Mouse (Mus musculus) skeletal muscle tissue, adult 2 months (tissue): ENCODE results near the gene Mrps15.
"Not testable (repeated sequence)": the region's sequence is repeated elsewhere in the genome, so short reads cannot be mapped to it uniquely, and the experiment has no call there.

Experiments
- DNase-seq: peaks from one replicate; pipeline ENCODE4 v3.0.0-alpha.2; 2012; ENCODE audit warnings: low read depth, low spot score

Gene Mrps15

DNA sequence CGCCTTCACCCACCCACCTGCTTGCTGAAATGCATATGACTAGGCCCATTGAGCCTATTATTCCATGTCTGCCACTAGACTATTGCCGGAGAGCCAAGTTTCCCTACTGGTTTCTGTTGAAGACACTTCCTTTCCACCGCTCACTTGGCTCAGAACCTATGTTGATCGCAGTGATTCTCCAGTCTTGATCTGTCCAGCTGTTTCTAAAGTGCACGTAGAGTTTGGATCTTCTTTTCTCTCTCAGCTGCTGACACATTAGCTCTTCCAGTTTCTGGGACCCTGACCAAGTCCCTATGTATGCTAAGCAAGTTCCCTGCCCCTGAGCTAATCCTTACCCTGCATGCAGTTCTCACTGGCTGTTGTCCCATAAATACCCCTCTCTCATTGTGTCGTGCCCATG is 31.1 kb downstream of the Mrps15 start:
- no peak for DNase-seq

DNA sequence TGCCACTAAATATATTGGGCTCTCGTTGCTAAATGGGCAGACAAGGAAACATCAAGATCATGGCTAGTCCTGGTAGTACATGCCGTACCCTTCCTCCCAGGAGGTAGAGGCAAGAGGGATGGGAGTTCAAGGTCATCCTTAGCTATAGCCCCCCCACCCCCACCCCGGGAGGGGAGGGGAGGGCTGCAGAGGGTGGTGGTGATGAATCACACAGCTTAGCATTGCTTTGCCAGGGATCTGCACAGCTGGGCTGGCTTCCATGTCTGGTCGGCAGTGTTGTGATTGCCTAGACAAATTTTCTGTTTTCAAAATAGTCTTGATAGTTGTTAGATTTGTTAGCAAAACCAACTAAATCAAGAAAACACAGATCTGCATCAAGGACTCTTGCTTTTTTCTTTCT is 32.5 kb downstream of the Mrps15 start:
- no peak for DNase-seq

- DNase-seq = no peak
Observed at GRCm38 (mm10) chr4:126081601-126082000, 34.9 kb downstream of the Mrps15 start.

DNA sequence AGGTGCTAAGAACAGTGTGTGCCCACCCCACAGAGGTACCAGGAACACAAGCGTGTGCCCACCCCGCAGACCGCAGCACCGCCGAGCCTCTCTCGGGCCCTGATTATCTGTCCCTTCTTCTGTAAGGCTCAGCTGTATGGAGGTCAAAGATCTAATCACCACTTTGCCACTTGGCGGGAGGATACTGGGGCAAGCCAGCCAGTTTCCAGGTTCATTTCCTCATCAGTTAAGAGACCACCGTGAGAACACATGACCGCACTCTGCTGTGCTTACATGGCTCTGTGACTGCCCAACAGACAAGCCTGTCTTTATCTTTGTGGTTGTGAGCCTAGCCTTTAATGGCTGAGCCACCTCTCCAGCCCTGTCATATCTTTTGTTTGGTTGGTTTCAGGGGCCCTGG is 36.3 kb downstream of the Mrps15 start:
- DNase-seq = no peak

GRCm38 (mm10) chr4:126084382-126084781 is 37.7 kb downstream of the Mrps15 start:
- no peak for DNase-seq

DNA sequence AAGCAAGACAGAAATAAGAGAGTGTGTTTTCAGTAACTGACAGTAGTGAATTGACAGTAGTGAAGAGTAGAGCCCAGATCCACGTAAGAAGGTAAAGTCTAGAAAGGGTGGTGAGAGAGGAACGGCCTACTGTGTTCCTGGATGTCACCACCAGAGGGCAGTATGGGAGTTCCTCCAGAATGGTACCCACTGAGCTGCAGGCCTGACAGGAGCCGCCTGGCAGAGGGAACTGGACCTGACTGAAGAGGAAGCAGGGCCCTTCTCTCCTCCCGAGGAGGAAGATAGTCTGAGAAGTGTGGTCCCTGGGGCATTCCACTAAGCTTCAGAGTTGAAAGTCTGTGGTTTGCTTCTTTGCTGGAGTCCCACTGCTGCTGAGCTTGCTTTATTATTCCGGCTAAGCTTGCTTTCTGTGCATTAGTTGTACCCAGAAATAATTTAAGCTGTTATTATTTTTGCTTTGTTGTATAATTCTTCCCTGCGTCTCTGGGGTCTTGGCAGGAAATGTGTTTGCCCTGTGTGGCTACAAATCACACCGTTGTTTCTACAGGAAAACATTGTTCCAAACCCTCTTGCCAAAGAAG is 39.4 kb downstream of the Mrps15 start:
- peak; percentile 90 for DNase-seq

DNA sequence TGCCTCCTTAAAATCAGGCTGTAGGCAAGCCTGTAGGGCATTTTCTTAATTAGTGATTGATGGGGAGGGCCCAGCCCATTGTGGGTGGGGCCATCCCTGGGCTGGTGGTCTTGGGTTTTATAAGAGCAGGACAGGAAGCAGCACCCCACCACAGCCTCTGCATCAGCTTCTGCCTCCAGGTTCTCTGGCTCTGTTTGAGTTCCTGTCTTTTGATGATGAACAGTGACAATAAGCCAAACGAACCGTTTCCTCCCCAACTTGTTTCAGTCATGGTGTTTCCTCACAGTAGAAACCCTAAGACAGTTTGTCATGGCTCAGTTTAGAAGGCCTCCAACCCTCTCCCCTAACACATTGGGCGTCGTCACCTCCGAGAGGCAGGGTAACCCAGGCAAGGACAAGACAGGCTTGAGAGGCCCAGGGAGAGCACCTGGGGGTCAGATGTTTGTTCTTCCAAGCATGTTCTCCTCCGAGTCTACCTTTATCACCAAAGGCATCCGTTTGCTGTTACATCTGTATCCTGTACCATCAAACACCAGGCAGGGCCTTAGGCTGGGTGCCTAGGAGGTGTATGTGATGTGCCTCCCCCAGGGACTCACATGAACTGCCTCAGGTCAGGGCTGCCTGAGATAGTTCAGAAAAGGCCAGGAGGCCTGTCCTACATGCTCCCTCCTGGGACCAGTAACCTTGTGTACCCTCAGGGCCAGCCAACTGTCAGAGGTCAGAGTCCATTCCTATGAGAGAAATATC is 43.5 kb downstream of the Mrps15 start:
- no peak for DNase-seq

DNA sequence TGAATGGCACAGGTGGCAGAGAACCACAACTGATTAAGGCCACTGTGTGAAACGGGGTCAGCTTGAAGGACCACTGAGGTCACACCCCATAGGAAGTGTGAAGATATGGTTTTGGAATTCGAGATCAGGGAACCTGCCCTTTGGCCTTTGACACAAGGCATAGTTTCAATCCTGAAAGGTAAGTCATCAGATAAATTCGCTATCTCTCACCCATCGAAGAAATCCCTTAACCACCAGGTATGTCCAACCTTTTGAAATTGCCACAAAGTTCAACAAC is 44.1 kb downstream of the Mrps15 start:
- DNase-seq = no peak

GRCm38 (mm10) chr4:126091873-126092272 is 45.1 kb downstream of the Mrps15 start:
- DNase-seq = no peak

DNA sequence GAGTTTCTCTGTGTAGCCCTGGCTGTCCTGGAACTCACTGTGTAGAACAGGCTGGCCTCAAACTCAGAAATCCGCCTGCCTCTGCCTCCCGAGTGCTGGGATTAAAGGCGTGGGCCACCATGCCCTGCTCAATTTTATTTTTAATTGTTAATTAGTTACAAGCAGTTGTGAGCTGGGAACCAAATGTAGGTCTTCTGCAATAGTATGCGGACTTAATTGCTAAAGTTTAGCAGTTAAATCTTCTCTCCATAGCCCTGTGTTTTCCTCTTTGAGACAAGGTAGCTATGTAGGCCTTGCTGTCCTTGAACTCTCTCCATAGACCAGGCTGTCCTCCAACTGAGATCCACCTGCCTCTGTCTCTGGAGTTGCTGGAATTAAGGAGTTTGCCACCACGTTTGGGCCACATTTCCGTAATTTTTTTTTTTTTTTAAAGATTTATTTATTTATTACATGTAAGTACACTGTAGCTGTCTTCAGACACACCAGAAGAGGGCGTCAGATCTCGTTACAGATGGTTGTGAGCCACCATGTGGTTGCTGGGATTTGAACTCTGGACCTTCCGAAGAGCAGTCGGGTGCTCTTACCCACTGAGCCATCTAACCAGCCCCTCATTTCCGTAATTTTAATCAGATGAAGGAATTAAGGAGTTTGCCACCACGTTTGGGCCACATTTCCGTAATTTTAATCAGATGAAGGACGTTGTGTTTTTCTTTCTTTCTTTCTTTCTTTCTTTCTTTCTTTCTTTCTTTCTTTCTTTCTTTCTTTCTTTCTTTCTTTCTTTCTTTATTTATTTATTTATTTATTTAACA is 49.1 kb downstream of the Mrps15 start:
- DNase-seq = not testable (repeated sequence)

GRCm38 (mm10) chr4:126096464-126097111 is 49.9 kb downstream of the Mrps15 start, which contains the start of gene Lsm10:
Gene Lsm10, plus strand, starts transcription at chr4:126096623.
- peak; percentile 92 for DNase-seq

GRCm38 (mm10) chr4:126097711-126098253 is 51.1 kb downstream of the Mrps15 start:
- no peak for DNase-seq

- no peak for DNase-seq
Observed at GRCm38 (mm10) chr4:126099365-126099764, 52.6 kb downstream of the Mrps15 start.

GRCm38 (mm10) chr4:126100764-126101163 is 54.0 kb downstream of the Mrps15 start:
- no peak for DNase-seq

GRCm38 (mm10) chr4:126102061-126102841 is 55.5 kb downstream of the Mrps15 start:
- DNase-seq = peak; percentile 52

- DNase-seq = peak; percentile 97
Observed at GRCm38 (mm10) chr4:126103057-126103581, 56.4 kb downstream of the Mrps15 start.

DNA sequence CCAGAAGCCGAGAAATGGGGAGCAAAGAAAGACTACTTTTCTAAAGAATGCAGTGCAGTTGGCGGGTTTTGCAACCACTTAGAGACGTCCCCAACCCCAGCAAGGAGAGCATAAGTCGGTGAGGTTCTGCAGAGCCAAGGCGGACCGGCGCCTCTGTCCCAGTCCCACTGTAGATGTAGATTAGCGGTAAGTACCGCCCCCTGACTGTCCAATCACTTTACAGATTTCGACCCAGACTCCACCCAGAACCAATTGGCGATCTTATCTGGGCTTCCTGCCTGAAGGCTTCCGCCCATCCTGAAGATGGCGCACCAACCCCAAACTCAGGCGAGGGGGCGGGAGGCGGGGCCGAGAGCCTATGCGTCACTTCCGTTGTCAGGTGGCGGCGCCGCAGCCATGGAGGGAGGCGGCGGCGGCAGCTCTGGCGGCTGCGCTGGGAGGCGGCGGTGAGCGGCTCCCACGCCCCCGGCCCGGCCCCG is 56.9 kb downstream of the Mrps15 start, which contains the start of gene Stk40:
Gene Stk40 (plus strand): TSS at position 368 of the 479 bp plus-strand sequence.
- peak; percentile 99 for DNase-seq

- DNase-seq = no peak
Observed at GRCm38 (mm10) chr4:126104261-126105075, 57.7 kb downstream of the Mrps15 start.
